In genomic region chr2:164950501-164950900, GRCm38 (mm10) we compare ENCODE assay signal across 10 mouse cellular contexts. TPM values are rescaled to one million over a fixed set of nuclear protein-coding genes. Genes with fewer than 3 reads are reported as not detected.
DNase-seq lines count a peak whose midpoint lies in the region; ATAC-seq and TF ChIP-seq lines count a peak whose summit lies in the region.
"Had no signal": no experiment of that assay in that cellular context is flagged by ENCODE, and none has a peak within 500 bp of the region (broad histone marks: within the 10 kb centered on the region; RNA-seq: fewer than 3 reads in every experiment).

No protein-coding gene starts in this region.

- H3K9me3 ChIP-seq in heart, postnatal 0 days (replicated peaks; ENCODE audit: control insufficient read depth, low read length), result no peaks in the 10 kb centered on the region
- 0 out of 2 replicates have a peak, but pooled peaks cover 3% of the 10 kb centered on the region for H3K9me3 ChIP-seq in midbrain, embryonic 10.5 days (replicated peaks)
- no peaks in the 10 kb centered on the region for H3K9me3 ChIP-seq in midbrain, embryonic 14.5 days (ENCODE audit: control insufficient read depth, low read length)

- peaks cover 89% of the 10 kb centered on the region for H3K27me3 ChIP-seq in heart, postnatal 0 days (ENCODE audit: control insufficient read depth, insufficient read depth, low read length)
- peaks cover 94% of the 10 kb centered on the region for H3K27me3 ChIP-seq in midbrain, embryonic 10.5 days (ENCODE audit: low read depth, poor library complexity, severe bottlenecking)
- H3K27me3 ChIP-seq in midbrain, embryonic 14.5 days (ENCODE audit: control insufficient read depth, insufficient read depth, low read length), result peaks cover 44% of the 10 kb centered on the region

- no peak overlapping the region for H3K4me3 ChIP-seq in heart, postnatal 0 days (ENCODE audit: low read depth, low read length)
- no peak overlapping the region for H3K4me3 ChIP-seq in midbrain, embryonic 10.5 days
- no peak overlapping the region for H3K4me3 ChIP-seq in midbrain, embryonic 14.5 days (replicated peaks; ENCODE audit: low read depth, low read length)
- no peak overlapping the region for H3K4me3 ChIP-seq in bone marrow macrophage, adult 2 months (ENCODE audit: insufficient read depth, low read length)
- no peak overlapping the region for H3K4me3 ChIP-seq in olfactory bulb, adult 2 months (ENCODE audit: insufficient read depth, low read depth, low read length)

- H3K27ac ChIP-seq in heart, postnatal 0 days (ENCODE audit: low read depth), result no peak overlapping the region
- no peak overlapping the region for H3K27ac ChIP-seq in midbrain, embryonic 10.5 days (replicated peaks)
- H3K27ac ChIP-seq in midbrain, embryonic 14.5 days (replicated peaks; ENCODE audit: low read depth, low read length), result no peak overlapping the region
- H3K27ac ChIP-seq in bone marrow macrophage, adult 2 months (ENCODE audit: insufficient read depth, low read depth, low read length), result no peak overlapping the region
- no peak overlapping the region for H3K27ac ChIP-seq in olfactory bulb, adult 2 months (ENCODE audit: insufficient read depth, low read depth, low read length)

- H3K36me3 ChIP-seq in heart, postnatal 0 days (replicated peaks; ENCODE audit: control insufficient read depth, insufficient read depth, low read length), result no peaks in the 10 kb centered on the region
- no peaks in the 10 kb centered on the region for H3K36me3 ChIP-seq in midbrain, embryonic 10.5 days
- no peaks in the 10 kb centered on the region for H3K36me3 ChIP-seq in midbrain, embryonic 14.5 days (ENCODE audit: control insufficient read depth, insufficient read depth, low read length)

- TF ChIP-seq CTCF in heart, postnatal 0 days (IDR thresholded peaks at IDR 0.05; ENCODE audit: low read depth), result peak; percentile 19; the same call in 1 of the 2 replicates
- TF ChIP-seq CTCF in bone marrow macrophage, adult 2 months (IDR thresholded peaks at IDR 0.05; ENCODE audit: low read depth, low read length), result peak; percentile 89
- 0 out of 2 replicates have a peak, but pooled peaks have one; percentile 30 for TF ChIP-seq CTCF in olfactory bulb, adult 2 months (IDR thresholded peaks at IDR 0.05; ENCODE audit: insufficient read depth, low read depth, low read length)

- 26% methylated on average over 13 of the region's 13 CpGs for WGBS in heart, postnatal 0 days
- 27% methylated on average over 13 of the region's 13 CpGs for WGBS in midbrain, embryonic 10.5 days
- 25% methylated on average over 13 of the region's 13 CpGs for WGBS in midbrain, embryonic 14.5 days
- WGBS in olfactory bulb, adult 2 months, result 28% methylated on average over 13 of the region's 13 CpGs

- TF ChIP-seq EP300 in heart, postnatal 0 days (IDR thresholded peaks at IDR 0.05; ENCODE audit: low read depth), result no peak

- no peak for DNase-seq in heart, postnatal 0 days (ENCODE audit: low spot score)
- DNase-seq in heart, adult 9 months (ENCODE audit: low spot score in 2 of 2), result no peak
- DNase-seq in midbrain, embryonic 10.5 days (ENCODE audit: low spot score), result peak; percentile 48
- no peak for DNase-seq in midbrain, embryonic 14.5 days
- no peak for DNase-seq in frontal cortex, postnatal 14 days (ENCODE audit: low spot score in 2 of 2)
- DNase-seq in ovary, postnatal 10 days (ENCODE audit: low spot score), result no peak
- DNase-seq: lung, postnatal 10 days had no signal

- ATAC-seq in heart, postnatal 0 days (ENCODE audit: insufficient read depth, low read depth), result no peak
- ATAC-seq in midbrain, embryonic 14.5 days (ENCODE audit: low FRiP score, low TSS enrichment), result no peak

- no peak overlapping the region for H3K4me2 ChIP-seq in heart, postnatal 0 days (ENCODE audit: low read depth, low read length)
- no peak overlapping the region for H3K4me2 ChIP-seq in midbrain, embryonic 14.5 days (ENCODE audit: low read length)
- H3K4me2 ChIP-seq: heart, embryonic 11.5 days had no signal

- H3K9ac ChIP-seq in heart, postnatal 0 days (replicated peaks; ENCODE audit: low read depth, low read length), result no peak overlapping the region
- no peak overlapping the region for H3K9ac ChIP-seq in midbrain, embryonic 14.5 days (replicated peaks; ENCODE audit: low read length)

- TF ChIP-seq POLR2A in bone marrow macrophage, adult 2 months (IDR thresholded peaks at IDR 0.05; ENCODE audit: borderline replicate concordance, low read depth, low read length), result no peak
- TF ChIP-seq POLR2A in olfactory bulb, adult 2 months (IDR thresholded peaks at IDR 0.05; ENCODE audit: insufficient read depth, low read depth, low read length), result no peak

- no peaks in the 10 kb centered on the region for H3K4me1 ChIP-seq in heart, postnatal 0 days (ENCODE audit: control insufficient read depth, insufficient read depth)
- peaks cover 39% of the 10 kb centered on the region for H3K4me1 ChIP-seq in midbrain, embryonic 10.5 days
- H3K4me1 ChIP-seq in midbrain, embryonic 14.5 days (ENCODE audit: control insufficient read depth, insufficient read depth, low read length), result 0 out of 2 replicates have a peak, but pooled peaks cover 4% of the 10 kb centered on the region
- H3K4me1 ChIP-seq in bone marrow macrophage, adult 2 months (ENCODE audit: control insufficient read depth, insufficient read depth, low read length), result peaks cover 8% of the 10 kb centered on the region
- H3K4me1 ChIP-seq in olfactory bulb, adult 2 months (ENCODE audit: control insufficient read depth, insufficient read depth, low read length), result peaks cover 15% of the 10 kb centered on the region

RNA-seq across cellular contexts. Expression of gene Mmp9, which starts 9.9 kb away (rescaled TPM):
- total RNA-seq in heart, postnatal 0 days (2014; rRNA removed; ENCODE audit: low replicate concordance), result 0.08 and 2.1 TPM in 2 replicates
- polyA plus RNA-seq in heart, postnatal 0 days (2015; fragmentation: Nextera tagmentation; extraction: Ambion mirVana), result 0.32 and 0.64 TPM in 2 replicates
- polyA plus RNA-seq in midbrain, embryonic 10.5 days (2016; fragmentation: Nextera tagmentation; extraction: Ambion mirVana), result 0.39 and 0.97 TPM in 2 replicates
- 29.7 and 29.9 TPM in 2 replicates for polyA plus RNA-seq in midbrain, embryonic 14.5 days (2014; fragmentation: Nextera tagmentation; extraction: Ambion mirVana)
- 0.70 and 1.4 TPM in 2 replicates for polyA plus RNA-seq in bone marrow macrophage, adult 2 months (2012; ENCODE audit: insufficient read depth, insufficient read length, missing spikeins)
- polyA plus RNA-seq in olfactory bulb, adult 2 months (2012; ENCODE audit: insufficient read depth, insufficient read length, low replicate concordance, missing spikeins), result not detected in 2 replicates

RNA-seq across cellular contexts. Expression of gene Slc12a5, which starts 10.1 kb away (rescaled TPM):
- total RNA-seq in heart, postnatal 0 days (2014; rRNA removed; ENCODE audit: low replicate concordance), result 0.50 and 3.5 TPM in 2 replicates
- 0.31 and 0.48 TPM in 2 replicates for polyA plus RNA-seq in heart, postnatal 0 days (2015; fragmentation: Nextera tagmentation; extraction: Ambion mirVana)
- polyA plus RNA-seq in midbrain, embryonic 10.5 days (2016; fragmentation: Nextera tagmentation; extraction: Ambion mirVana), result 0.99 and 2.1 TPM in 2 replicates
- 53.8 and 63.0 TPM in 2 replicates for polyA plus RNA-seq in midbrain, embryonic 14.5 days (2014; fragmentation: Nextera tagmentation; extraction: Ambion mirVana)
- polyA plus RNA-seq in bone marrow macrophage, adult 2 months (2012; ENCODE audit: insufficient read depth, insufficient read length, missing spikeins), result not detected in 2 replicates
- polyA plus RNA-seq in olfactory bulb, adult 2 months (2012; ENCODE audit: insufficient read depth, insufficient read length, low replicate concordance, missing spikeins), result not detected in 2 replicates

RNA-seq across cellular contexts. Expression of gene Zfp335, which starts 38.9 kb away (rescaled TPM):
- 18.0 and 19.6 TPM in 2 replicates for total RNA-seq in heart, postnatal 0 days (2014; rRNA removed; ENCODE audit: low replicate concordance)
- polyA plus RNA-seq in heart, postnatal 0 days (2015; fragmentation: Nextera tagmentation; extraction: Ambion mirVana), result 3.7 TPM in 2 replicates
- 14.1 and 17.1 TPM in 2 replicates for polyA plus RNA-seq in midbrain, embryonic 10.5 days (2016; fragmentation: Nextera tagmentation; extraction: Ambion mirVana)
- 13.9 and 15.5 TPM in 2 replicates for polyA plus RNA-seq in midbrain, embryonic 14.5 days (2014; fragmentation: Nextera tagmentation; extraction: Ambion mirVana)
- 14.0 and 14.5 TPM in 2 replicates for polyA plus RNA-seq in bone marrow macrophage, adult 2 months (2012; ENCODE audit: insufficient read depth, insufficient read length, missing spikeins)
- polyA plus RNA-seq in olfactory bulb, adult 2 months (2012; ENCODE audit: insufficient read depth, insufficient read length, low replicate concordance, missing spikeins), result not detected in 2 replicates

Comparison
In these comparisons a context has a peak if more than half of its experiments do, and no peak if none do; other contexts are left out.
1. RNA of gene Mmp9, which starts 9.9 kb away (polyA plus RNA-seq): 29.7 to 29.9 TPM in midbrain, embryonic 14.5 days; 0.70 to 1.4 TPM in bone marrow macrophage, adult 2 months, 0.32 to 0.64 TPM in heart, postnatal 0 days, 0.39 to 0.97 TPM in midbrain, embryonic 10.5 days and not detected in olfactory bulb, adult 2 months; every median in the first group is over 10 times any median in the second.
2. RNA of gene Slc12a5, which starts 10.1 kb away (polyA plus RNA-seq): not detected in olfactory bulb, adult 2 months and 53.8 to 63.0 TPM in midbrain, embryonic 14.5 days; 0.99 to 2.1 TPM in midbrain, embryonic 10.5 days, 0.31 to 0.48 TPM in heart, postnatal 0 days and not detected in bone marrow macrophage, adult 2 months; every median in the first group is over 10 times any median in the second.
3. CTCF ChIP-seq: peak in every context shown above with its lines; median percentile 89 in bone marrow macrophage, adult 2 months; 30 in olfactory bulb, adult 2 months; 19 in heart, postnatal 0 days.